Mouse (Mus musculus) liver, adult 2 months (tissue): ENCODE data around the gene Pou3f1.

ENCODE experiments used
- CTCF ChIP-seq: fragments of 200-500 bp; IDR thresholded peaks from 2 replicates; pipeline ENCODE4 v1.5.1; 2011; ENCODE audit warnings: low read depth, low read length, control low read depth
- POLR2A ChIP-seq: fragments of 200-500 bp; IDR thresholded peaks from 2 replicates; pipeline ENCODE4 v1.6.1; 2011; ENCODE audit warnings: low read length, control low read depth; ENCODE audit not compliant: insufficient read depth; ENCODE audit errors: extremely low read depth

- TF ChIP-seq CTCF, result peak; percentile 88
- TF ChIP-seq POLR2A, result no peak
These were observed 18.4 kb downstream of the Pou3f1 start for GRCm38 (mm10) chr4:124675037-124675436.
